Mouse (Mus musculus): Measurements from ENCODE around the gene Alox8.
A peak's percentile ranks its signal among the peaks of the same experiment; 100 is the strongest.

The Alox8 gene

DNA sequence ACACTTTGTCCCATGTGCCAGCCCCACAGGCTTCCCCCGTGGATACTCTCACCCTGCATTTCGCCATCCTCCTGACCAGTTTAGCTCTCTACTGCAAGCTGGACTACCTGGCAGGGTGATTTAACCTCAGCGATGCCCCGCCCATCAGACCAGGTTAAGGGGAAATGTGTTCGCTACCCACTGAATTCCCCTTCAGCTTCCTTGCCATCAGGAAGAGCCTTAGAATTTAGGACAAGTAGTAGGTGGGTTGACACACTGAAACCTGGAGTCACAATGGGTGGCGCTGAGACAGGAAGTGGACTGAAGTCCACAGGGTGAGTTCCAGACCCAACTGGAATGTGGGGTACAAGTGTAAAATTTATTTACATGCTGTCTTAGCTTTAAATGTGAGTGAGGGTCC lies at the start of gene Alox8:
Gene Alox8, minus strand, starts transcription at position 101 of the 400 bp plus-strand sequence.
- DNase-seq (ENCODE audit: low spot score) = no peak

DNA sequence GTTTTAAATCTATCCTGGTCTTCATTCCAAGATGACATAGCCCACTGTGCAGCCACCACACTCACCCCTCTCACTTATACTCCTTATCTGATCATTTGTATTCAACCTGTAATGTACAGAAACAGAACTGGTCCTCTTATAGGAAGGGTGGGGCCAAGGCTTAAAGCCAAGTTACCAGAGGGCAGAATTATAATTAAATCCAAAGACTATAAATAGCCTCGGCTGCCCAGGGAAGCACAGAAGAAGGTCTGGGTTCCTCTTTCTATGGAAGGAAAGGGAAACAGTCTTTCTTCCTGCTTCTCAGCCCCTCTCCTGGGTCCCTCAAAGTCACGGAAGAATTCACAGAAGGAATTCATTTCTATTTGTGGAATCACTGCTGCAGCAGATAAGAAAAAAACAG lies 48.0 kb upstream of the Alox8 start:
- no peak for DNase-seq (ENCODE audit: low spot score)

DNA sequence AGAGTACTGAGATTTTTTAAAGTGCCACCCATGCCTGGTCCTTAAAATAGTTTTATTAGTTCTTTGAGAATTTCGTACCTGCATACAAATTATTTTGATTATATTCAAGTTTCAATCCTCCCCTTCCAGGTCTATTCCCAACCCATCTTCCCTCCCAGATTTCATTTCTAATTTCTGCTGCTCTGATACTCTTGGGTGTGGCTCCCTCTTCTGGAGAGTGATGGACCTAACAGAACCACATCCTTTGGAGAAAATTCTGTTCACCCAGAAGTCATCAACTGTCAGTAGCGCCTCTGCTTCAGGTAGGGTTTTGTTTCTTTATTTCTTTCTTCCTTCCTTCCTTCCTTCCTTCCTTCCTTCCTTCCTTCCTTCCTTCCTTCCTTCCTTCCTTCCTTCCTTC lies 47.3 kb upstream of the Alox8 start:
- no peak for DNase-seq (ENCODE audit: low spot score)

DNA sequence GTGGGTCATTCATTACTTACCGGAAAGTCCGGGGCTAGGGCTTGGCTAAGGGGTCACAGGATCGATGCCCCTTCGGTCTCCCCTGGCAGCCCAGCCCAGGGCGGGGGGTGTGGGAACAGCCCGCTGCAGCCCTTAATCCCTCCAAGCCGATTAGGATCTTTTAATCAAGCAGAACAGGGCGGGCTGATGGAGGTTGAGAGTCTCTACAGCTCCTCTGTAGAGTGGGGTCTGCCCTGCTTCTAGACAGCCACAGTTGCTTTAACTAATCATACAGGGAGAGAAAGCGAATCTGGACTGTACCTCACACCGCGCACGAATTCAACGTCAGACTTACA lies 39.2 kb upstream of the Alox8 start, which contains the start of gene Gucy2e:
Gene Gucy2e, minus strand, starts transcription at position 111 of the 335 bp plus-strand sequence.
- no peak for DNase-seq (ENCODE audit: low spot score)

DNA sequence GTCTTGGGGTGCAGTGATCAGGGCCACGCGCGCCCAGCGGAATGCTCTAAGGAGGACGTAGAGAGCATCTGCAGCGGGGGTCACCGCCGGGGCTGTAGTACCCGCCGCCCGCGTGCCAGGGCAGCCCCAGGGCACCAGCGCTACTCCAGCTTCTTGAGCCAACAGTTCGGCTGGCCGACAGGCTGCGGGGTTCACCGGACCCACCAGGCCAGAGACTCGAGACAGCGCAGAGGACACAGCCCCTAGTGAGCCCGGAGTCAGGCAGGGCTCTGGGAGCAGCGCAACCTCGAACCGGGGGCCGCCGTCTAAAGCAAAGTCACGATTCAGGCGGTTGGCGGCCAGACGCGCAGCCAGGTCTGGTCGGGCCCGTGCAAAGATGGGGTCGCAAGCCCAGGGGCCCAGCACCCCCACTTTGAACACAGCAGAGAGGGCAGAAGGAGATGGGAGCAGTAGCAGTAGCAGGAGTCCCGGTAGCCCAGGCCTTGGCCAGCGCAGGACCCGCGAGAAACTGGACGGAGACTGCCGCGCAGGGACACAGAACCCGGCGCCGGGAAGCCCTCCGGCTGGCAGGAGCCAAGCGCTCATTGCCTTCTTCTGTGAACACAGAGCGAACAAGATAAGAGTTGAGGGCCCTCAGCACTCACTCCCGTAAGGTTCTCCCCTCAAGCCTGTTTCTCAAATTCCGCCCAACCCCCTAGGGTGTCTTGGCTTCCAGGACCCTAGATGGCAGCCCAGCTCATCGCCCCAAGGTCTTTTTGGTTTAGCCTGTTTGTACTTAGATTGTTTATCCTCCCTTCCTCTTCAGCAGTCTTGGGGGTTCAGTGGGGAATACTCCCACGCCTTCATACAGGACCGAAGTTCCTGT lies 38.6 kb upstream of the Alox8 start:
- no peak for DNase-seq (ENCODE audit: low spot score)

DNA sequence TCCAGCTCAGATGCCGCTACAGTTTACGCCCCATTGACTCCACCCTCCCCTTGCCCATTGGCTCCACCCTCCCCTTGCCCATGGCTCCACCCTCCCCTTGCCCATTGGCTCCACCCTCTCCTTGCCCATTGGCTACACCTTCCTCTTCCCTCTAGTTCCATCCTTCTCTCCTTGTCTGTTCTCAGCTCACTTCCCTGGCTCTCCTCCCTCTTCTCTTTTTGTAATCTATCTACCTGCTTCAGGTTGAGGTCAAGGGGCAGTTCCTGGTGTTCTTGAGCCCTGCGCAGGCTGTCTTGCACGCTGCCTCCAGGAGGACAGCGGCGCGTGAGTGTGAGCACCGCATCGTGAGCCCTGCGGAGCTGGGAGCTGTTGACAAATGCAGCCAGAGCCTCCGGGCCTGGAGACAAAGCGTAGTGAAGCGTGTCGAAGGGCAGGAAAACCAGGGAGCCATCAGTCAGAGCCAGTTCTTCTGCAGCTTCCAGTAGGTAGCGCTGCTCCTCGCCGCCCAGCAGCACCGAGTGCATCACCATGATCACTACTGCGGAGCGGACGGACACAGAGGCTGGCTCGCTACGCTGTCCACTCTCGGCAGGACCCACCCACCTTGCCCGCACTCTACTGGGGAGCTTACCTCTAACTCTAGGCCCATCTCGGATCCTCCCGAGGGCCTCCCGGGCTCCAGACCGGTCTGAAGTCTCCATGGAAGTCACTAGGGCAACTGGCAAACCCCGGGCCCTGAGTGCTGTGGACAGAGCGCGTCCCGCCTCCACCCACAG lies 37.8 kb upstream of the Alox8 start:
- DNase-seq (ENCODE audit: low spot score) = peak; percentile 76

DNA sequence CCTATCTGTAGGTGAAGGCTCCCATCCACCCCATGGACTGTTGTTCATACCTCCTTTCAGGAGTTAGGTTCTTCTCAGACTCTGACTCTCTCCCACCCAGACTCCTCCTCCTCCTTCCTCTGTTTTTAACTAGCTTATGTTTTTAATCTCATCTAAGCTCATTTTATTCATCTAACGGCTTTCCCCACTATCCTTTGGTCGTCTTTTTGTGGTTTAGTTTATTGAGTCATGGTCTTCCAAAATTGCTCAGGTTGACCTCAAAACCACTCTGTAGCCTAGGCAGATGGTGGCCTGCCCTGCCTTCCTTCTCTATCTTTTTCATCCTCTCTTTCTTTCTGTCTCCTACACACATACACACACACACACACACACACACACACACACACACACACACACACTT lies 35.5 kb upstream of the Alox8 start:
- no peak for DNase-seq (ENCODE audit: low spot score)

DNA sequence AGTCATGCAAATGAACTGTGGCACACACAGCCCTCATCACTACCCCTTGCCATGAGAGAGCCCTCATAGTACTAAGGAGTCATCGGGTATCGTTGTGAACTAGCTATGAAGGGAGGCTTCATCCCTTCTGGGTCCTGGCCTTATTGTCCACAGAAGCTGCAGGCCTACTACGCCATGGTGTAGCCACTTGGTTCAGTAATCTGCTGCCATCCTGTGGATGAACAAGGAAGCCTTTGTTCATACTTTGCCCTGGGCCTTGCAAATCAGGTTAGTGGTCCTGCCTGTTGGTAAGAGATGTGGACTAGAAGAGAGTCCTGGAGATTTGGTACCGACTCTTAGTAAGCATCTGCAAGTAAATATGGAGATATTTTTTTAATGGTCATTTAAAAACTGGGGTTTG lies 32.8 kb upstream of the Alox8 start:
- DNase-seq (ENCODE audit: low spot score) = no peak

DNA sequence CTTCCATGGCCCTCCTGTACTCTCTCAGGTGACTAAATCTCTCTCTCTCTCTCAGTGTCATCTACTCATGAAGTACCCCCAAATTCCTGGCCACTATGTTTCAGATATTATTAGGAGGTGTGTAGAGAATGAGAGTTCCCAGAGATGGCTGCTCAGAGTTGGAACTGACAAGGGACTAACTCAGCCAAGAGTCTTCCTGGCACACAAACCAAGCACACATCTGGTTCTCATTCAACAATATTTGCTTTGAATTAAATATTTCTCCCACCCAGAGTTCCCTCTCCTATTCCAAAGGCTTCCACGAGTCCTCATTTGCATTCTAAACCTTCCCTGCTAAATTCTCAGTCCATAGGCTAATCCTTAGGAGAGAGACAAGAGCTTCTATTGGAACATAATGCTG lies 28.1 kb upstream of the Alox8 start:
- DNase-seq (ENCODE audit: low spot score) = no peak

DNA sequence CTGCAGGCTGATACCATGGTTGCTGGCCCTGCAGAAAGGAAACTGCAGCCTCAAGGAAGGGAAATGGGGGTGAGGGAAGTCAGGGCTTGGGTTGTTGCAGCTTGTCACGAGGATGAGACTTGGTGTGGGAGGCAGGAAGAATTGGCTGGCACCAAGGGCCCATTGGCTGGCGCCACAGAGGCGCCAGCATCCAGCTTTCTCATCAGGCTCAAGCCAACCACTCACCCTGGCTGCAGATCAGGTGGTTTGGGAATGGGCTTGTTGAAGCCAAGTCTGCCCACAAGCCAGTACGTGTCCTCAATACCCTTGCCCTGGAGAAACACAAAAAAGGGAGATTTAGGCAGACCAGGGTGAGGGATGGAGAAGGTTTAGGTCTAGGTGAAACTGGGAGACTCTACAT lies 25.5 kb upstream of the Alox8 start:
- no peak for DNase-seq (ENCODE audit: low spot score)

DNA sequence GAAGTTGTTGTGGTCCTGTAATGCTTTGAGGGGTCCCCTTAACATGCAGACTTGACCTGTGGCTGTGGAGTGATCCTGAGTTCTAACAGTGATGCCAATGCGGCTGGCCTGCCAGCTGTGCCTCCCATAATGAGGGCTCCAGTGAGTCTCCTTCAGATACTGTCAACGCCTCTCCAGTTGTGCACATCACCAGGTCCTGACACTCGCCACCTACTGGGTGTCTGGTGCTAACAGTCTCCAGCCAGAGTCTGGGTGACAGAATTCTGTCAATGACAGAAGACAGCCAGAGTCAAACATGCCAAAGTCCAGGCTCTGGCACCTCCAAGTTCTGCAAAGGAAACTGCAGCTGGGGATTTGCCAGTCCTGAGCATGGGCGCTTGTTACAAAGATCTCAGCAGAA lies 23.4 kb upstream of the Alox8 start:
- no peak for DNase-seq (ENCODE audit: low spot score)

DNA sequence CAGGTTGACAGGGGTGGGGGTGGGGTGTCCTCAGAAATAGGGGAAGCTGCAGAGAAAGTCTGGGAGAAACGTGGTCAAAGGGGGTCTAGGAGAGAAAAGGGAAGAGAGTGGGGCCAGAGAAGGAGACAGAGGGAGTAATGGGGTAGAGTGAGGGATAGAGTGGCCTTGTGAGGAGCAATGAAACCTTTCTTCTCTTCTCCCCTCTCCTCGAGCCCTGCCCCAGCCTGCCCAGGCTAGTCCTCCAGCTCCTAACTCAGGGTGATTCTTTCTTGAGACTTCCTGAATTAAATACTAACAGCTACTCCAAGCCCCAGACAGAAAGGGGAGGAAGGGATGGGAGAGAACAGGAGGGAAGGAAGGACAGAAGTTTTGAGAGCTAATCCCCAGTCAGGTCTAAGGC lies 21.0 kb upstream of the Alox8 start:
- no peak for DNase-seq (ENCODE audit: low spot score)

DNA sequence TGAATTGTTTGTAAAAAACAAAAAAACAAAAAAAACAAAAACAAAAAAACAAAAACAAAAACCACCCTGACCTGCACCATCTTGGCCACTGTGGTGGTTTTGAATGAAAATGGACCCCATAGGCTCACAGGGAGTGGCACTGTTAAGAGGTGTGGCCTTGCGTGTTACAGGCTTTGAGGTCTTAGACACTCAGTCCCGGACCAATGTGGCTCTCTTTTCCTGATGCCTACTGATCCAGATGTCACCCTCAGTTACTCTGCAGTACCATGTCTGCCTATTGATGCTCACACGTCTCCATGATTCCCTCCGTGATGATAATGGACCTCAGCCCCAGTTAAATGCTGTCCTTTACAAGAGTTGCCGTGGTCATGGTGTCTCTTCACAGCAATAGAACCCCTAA lies 19.8 kb upstream of the Alox8 start:
- no peak for DNase-seq (ENCODE audit: low spot score)

DNA sequence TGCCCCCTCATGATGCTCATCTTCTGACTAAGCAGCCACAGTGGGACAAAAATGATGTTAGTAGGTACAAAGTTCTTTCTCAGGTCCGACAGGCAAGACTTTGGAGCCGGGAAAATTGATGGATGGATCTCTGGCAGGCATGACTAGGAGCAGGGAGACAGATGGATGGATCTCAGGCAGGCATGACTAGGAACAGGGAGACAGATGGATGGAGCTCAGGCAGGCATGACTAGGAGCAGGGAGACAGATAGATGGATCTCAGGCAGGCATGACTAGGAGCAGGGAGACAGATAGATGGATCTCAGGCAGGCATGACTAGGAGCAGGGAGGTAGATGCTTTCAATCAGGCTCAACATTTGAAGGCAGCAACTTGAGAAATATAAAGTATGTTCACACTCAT lies 13.8 kb upstream of the Alox8 start:
- DNase-seq (ENCODE audit: low spot score) = no peak

DNA sequence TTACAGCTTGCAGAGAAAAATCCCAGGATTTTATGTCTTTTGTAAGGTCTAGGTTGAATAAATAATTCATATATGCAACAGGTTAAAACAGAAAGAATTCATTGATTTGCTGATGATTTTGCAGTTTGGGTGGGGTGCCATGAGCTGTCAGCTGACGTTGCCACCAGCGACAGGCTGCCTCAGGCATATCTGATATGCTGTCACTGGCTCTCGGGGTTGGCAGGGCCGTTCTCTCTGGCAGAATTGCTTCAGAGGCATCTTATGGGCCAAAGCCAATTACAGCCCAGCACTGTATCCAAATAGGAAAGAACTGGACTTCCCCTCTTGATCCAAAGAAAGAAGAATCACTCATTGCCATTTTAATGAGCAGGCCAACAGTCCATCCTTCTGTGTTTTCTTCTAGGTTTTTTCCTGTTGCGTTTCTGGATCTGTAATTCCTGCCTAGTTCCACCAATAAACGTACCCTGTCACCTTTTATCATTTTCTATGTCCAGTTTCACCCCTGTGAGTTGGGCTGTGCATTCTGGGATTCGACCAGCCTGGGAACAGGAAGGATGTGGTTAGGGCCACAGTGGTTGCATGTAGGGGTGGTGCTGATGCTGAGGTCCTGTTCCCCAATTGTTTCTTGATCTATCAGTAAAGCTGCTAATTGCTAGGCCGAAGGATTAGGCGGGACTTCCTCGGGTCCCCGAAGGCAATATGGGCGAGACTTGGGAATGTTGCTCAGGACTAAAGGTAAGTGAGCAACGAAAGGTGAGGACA lies 5.0 kb upstream of the Alox8 start:
- no peak for DNase-seq (ENCODE audit: low spot score)

DNA sequence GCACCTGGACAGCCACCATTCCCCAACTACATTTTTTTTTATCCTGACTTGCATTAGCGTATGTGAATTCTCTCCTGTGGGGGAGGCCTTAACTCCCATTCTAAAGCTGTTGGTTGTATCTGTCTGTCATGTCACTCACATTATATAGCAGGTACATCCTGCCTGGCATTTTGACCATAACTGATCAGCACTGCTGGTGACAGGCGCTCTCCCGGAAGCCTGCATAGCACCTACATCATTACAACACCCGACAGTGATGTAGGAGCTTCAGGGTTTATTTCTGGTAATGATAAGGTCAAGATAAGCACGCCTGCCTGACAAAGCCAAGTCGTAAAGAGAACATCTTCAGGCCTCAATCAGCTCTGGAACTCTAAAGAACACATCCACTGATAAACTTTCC lies 2.6 kb upstream of the Alox8 start:
- DNase-seq (ENCODE audit: low spot score) = no peak

DNA sequence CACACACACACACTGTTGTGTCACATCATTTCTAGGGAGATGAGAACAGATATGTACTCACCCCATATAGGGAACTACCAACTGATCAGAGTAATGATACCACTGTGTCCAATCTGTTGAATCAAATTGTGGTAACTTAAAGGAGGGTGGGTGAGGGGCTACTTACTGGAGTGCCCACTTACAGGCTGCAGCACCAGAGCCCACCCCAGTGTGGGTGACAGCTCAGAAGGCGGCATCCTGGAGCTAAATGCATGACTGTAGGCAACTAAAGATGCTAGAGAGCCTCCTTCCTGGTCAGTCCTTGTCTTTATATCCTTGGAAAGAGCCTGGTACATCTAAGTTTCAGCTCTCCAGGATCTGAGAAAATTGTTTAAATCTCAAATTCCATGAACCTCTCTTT lies 1.6 kb upstream of the Alox8 start:
- no peak for DNase-seq (ENCODE audit: low spot score)

DNA sequence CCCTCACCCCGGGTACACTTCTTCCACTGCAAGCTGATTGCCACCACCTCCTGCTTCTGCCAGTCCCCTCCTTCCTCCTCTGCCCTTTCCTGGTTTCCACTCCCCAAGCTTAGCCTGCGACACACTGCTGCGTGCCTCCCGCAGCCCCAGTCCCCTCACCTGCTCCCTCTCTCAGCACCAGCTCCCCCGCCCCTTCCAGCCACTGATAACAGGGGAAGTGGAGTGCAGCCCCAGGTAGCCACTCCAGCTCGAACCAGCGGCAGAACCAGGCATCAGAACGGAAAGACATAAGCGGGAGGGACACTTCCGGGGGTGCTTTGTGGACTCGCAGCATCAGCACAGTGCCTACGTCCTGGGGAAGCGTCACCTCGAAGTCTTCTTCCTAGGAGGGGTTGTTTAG lies 449 bp downstream of the Alox8 start:
- DNase-seq (ENCODE audit: low spot score) = peak; percentile 56

DNA sequence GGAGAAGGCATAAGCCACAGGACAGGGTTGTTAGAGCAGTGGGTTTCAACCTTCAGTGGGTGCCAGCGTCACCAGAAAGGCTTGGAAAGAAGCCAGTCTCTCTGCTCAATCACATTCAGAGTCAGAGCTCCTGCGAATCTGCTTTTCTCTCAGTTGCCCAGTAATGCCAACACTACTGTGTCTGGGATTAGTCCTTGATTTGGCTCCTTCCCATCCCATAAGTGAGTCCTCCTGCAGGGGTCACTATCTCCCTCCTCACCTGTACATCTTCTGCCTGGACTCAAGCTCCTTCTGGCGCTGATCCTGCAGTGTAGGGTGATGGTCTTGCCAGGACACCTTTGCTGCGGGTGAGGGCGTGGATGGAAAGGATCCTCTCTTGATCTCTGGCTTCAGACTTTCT lies 877 bp downstream of the Alox8 start:
- no peak for DNase-seq (ENCODE audit: low spot score)

DNA sequence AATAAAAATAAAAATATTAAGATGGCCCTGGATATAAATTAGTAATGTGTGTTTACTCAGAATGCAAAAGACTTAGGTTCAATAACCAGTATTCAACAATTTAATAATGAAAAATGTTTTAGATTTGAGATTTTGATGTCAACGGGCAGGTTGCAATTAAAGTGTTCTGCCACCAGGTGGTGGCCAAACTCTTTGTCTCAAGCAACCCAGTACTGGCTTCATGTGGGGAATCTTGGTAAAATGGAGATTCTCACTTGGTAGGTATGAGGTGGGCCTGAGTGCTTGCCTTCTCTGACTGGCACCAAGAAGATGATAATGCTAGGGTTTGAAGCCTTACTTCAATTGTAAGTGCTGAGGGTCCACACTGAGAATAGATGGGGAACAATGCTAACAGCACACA lies 4.8 kb downstream of the Alox8 start:
- DNase-seq (ENCODE audit: low spot score) = peak; percentile 32

DNA sequence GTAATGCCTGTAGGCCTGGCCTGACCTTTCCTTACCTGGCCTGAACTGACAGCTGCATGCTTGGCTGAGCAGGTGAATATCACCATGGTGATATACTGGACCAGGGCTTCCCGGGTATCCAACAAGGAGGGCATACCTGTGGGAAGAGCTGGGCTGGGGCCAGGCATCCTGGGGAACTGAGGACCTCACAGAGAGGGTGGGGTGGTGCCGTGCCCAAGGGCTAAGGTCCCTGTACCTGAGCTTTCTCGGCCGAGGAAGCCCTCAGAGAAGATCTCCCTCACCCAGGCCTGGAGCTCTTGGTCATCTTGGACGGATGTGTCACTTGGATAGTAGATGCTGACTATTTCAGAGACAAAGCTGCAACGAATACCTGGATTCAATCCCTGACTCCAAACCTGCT lies 11.7 kb downstream of the Alox8 start:
- no peak for DNase-seq (ENCODE audit: low spot score)

DNA sequence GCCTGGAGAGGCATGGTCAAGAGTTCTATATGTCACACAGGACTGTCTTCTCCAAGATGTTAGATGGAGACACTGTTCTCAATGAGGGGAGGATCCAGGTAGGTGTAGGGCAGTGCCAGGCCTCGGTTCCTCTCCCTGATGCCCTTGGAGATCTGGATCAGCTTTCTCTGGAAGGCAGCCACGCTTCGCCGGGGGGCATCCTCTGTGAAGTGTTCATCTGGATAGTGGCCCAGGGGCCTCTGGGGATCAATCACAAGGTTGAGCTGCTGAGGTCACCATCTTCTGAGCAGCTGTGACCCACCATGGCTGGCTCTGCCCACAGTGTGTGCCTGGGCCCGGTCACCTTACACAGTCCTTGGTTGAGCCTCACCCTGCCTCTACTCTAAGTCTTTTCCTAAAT lies 12.6 kb downstream of the Alox8 start:
- no peak for DNase-seq (ENCODE audit: low spot score)

DNA sequence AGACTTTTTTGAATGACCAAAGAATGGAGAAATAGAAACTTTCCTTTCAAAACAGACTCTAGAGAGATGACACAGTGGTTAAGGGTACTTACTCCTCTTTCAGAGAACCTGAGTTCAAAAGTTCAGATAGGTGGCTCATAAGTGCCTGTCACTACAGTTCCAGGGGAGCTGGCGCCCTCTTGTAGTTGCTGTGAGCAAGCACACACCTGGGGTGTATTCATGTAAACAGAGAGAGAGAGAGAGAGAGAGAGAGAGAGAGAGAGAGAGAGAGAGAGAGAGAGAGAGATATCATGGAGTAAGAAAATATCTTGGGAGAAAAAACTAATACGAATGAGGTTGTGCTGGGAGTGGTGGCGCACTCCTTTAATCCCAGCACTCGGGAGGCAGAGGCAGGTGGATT lies 17.5 kb downstream of the Alox8 start:
- no peak for DNase-seq (ENCODE audit: low spot score)

Data from T-cell, adult 2 months (primary cell).